Mouse (Mus musculus): ENCODE results near the gene Cyp2c54. TPM values are rescaled to one million over a fixed set of nuclear protein-coding genes. Genes with fewer than 3 reads are reported as not detected.
"Not testable (repeated sequence)": the region's sequence is repeated elsewhere in the genome, so short reads cannot be mapped to it uniquely, and the experiment has no call there.

Gene Cyp2c54
- not detected for total RNA-seq (2021)
- long read RNA-seq, experiment 1, result 0 reads
- long read RNA-seq, experiment 2, result 0 reads

GRCm38 (mm10) chr19:40073701-40074100 is at the start of gene Cyp2c54:
Cyp2c54 (minus strand) TSS chr19:40073827.
- DNase-seq (ENCODE audit: low spot score in 2 of 2), result no peak

- not testable (repeated sequence) for DNase-seq (ENCODE audit: low spot score in 2 of 2)
Measured at GRCm38 (mm10) chr19:40119624-40120023, 46.0 kb upstream of the Cyp2c54 start.

- no peak for DNase-seq (ENCODE audit: low spot score in 2 of 2)
Measured at GRCm38 (mm10) chr19:40091111-40091510, 17.5 kb upstream of the Cyp2c54 start.

- not testable (repeated sequence) for DNase-seq (ENCODE audit: low spot score in 2 of 2)
Measured at GRCm38 (mm10) chr19:40089421-40089820, 15.8 kb upstream of the Cyp2c54 start, which contains the start of gene Cyp2c50. Cyp2c50 (plus strand) TSS chr19:40089688.

GRCm38 (mm10) chr19:40088381-40088780 is 14.8 kb upstream of the Cyp2c54 start:
- DNase-seq (ENCODE audit: low spot score in 2 of 2), result no peak

GRCm38 (mm10) chr19:39992140-39992539 is 81.5 kb downstream of the Cyp2c54 start, which contains the start of gene Cyp2c37:
Cyp2c37 (plus strand) TSS chr19:39992424.
- not testable (repeated sequence) for DNase-seq (ENCODE audit: low spot score in 2 of 2)

GRCm38 (mm10) chr19:39989471-39989870 is 84.2 kb downstream of the Cyp2c54 start:
- no peak for DNase-seq (ENCODE audit: low spot score in 2 of 2)

Other genes with a start within 250 kb of the Cyp2c54 start
- not detected for gene Cyp2c69, start 187.0 kb downstream of the Cyp2c54 start, total RNA-seq (2021)
- not detected for gene Cyp2c37, start 81.4 kb downstream of the Cyp2c54 start, total RNA-seq (2021)
- not detected for gene Cyp2c50, start 15.9 kb upstream of the Cyp2c54 start, total RNA-seq (2021)
- 1 to 10 TPM; 3.3 to 4.3 TPM for gene Cyp2c70, start 113.5 kb upstream of the Cyp2c54 start, total RNA-seq (2021)
- 10 to 100 TPM in 1 of 2 experiments, 1 to 10 TPM in 1; 9.0 to 17.2 TPM for gene Pdlim1, start 198.0 kb upstream of the Cyp2c54 start, total RNA-seq (2021)

Measured in layer of hippocampus, postnatal 14 days (tissue).